Mouse (Mus musculus): ENCODE data around the gene Zer1.
"Not testable (repeated sequence)": the region's sequence is repeated elsewhere in the genome, so short reads cannot be mapped to it uniquely, and the experiment has no call there.

Gene Zer1

DNA sequence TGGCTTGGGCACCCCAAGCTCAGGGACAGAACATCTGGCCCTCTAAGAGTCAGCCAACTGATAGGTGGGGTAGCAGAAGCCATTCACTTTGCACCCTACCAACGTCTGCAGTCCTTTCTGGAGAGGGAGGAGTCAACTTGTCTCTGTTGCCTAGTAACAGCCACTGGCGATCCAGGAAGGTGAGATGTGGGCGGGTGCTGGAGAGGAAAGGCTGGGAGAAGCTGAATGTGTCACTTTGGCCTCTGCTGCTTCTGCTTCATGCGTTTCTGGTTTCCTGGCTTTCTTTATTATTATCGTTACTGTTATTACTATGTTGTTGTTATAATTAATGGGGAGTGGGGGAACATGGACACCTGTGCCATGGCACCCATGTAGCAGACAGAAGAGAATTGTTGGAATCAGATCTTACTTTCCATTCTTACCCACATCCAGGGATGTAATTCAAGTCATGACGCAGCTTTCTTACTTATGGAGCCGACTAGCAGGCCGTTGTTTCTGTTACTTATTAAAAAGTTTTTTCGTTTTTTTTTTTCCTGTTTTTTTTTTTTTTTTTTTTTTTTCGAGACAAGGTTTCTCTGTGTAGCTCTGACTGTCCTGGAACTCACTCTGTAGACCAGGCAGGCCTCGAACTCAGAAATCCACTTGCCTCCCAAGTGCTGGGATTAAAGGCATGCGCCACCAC lies 67.0 kb downstream of the Zer1 start, which contains the start of gene Set:
Set (plus strand) TSS at position 156 of the 682 bp plus-strand sequence.
- in situ Hi-C loops (cut with MboI, MseI) = no loop called here

DNA sequence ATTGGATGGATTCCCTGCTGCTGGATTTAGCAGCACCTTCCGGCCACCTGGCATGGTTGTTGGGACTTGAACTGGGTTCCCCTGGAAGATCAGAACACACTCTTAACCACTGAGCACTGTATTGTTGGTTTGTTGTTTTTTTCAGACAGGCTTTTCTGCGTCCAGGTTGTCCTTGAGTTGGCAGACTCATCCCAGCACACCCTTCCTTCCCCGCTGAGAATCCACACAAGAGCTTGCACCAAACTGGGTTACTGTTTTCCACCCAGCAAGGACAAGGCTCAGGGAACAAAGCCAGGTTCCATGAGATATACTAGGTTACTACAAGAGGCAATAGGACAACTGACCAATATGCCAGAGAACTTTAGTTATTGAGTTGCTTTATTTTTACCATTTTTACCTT lies 67.6 kb downstream of the Zer1 start:
- in situ Hi-C loops (cut with MboI, MseI) = no loop called here

DNA sequence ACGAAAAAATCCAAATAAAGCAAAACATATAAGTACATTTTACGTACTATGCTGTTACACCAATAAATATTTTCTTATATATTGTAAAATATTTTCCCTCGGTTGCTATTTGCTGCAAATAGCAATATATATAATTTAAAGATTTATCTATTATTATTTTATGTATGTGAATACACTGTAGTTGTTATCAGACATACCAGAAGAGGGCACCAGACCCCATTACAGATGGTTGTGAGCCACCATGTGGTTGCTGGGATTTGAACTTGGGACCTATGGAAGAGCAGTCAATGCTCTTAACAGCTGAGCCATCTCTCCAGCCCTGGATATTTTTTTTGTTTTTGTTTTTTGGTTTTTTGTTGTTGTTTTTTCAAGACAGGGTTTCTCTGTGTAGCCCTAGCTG lies 69.1 kb downstream of the Zer1 start:
- in situ Hi-C loops (cut with MboI, MseI) = not testable (repeated sequence)

DNA sequence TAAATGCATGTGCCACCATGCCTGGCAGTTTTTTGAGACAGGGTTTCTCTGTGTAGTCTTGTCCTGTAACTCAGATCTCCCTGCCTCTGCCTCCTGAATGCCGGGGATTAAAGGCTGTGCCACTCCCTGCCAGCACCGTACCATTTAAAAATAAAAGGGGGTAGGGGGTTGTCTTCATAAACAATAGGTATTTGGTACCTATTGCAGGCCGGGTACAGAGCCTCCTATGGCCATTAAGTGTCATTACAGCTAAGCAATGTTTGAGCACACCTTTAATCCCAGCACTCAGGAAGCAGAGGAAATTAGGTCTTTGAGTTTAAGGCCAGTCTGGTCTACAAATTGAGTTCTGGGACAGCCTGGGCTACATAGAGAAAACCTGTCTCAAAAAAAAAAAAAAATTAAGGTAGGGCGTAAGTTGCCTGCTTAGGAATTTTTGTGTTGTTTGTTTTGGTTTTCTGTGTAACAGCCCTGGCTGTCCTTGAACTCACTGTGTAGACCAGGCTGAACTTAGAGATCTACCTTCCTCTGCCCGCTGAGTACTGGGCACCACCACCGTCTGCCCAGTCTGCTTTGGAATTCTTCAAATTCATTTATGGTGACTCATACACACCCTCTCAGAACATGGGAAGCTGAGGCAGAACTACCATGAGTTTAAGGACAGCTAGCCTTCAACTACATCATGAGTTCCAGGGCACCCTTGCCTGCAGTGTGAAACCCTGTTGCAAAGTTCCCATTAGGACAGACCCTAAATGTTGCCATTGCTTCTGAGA lies 72.2 kb downstream of the Zer1 start:
- in situ Hi-C loops (cut with MboI, MseI) = no loop called here

DNA sequence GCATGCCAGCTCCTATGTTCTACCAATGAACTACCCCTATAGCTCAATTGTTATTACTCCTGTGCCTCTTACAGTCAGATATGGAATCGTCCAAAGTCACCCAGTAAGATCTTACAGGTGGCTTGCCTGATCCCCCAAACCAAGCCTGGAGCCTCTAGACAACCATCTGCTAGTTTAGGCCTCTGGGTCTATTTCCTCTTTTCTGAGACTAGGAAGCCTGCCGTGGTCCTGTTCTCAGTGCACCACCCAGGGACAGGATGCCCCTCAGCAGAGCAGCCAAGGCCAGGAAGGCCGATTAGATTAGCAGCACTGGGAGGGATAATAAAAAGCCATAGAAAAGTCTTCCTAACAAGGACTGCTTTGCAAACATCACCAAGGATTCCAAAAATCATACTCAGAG lies 74.6 kb downstream of the Zer1 start:
- in situ Hi-C loops (cut with MboI, MseI) = loop anchor here (5.0 kb wide), 1 partner anchor 32 kb away; no protein-coding TSS in a partner anchor

DNA sequence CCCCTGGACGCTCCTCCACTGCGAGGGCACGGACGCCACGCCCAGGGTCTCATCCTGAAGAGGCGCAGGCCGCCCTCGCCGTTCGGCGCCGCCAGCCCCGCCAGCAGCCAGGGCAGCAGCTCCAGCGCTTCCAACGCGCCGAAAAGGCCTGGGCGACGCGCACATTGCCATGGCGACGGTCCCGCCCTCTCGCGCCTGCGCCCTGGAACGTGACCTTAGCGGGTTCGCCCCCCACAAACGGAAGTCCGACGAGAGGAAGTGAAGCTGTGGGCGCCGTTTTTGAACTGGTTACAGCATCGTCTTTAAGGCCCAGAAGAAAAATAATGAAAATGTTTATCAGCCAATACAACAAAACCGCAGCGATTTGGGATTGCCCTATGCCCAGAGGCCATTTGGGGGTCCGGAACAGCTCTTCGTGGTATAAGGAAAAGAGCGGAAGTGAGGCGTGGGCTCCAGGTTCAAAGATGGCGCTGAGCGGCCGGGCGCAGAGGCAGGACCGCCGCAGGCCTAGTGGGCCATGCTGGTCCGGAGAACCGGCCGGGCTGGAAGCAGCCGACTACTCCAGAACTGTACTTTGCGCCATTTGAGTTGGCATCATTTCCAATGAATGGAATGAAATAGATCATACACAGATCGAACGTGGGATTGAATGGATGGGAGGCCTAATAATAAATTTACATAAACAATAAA lies 75.5 kb downstream of the Zer1 start, which contains the start of gene Wdr34:
Wdr34 (minus strand) TSS at position 183 of the 690 bp plus-strand sequence.
- in situ Hi-C loops (cut with MboI, MseI) = loop anchor here (5.0 kb wide), 1 partner anchor 33 kb away; no protein-coding TSS in a partner anchor

DNA sequence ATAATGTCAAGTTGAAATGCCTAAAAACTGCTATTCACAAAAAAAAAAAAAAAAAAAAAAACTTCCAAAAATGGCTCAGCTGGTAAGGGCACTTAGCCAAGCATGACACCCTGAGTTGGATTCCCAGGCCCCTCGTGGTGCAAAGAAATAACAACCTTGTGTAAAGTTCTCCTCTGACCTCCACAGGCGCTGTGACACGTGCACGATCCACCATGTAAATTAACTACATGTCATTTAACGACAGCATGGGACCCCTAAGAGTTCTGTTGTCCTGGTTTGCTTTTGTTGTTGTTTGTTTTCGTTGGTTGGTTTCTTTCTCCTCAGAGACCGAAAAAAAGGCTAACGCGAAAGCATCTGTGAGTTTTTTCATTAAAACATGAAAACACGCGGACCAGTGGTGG lies 76.3 kb downstream of the Zer1 start:
- in situ Hi-C loops (cut with MboI, MseI) = loop anchor here (5.0 kb wide), 1 partner anchor 34 kb away; no protein-coding TSS in a partner anchor

All from regulatory T cell (primary cell).